Mouse (Mus musculus) lung, postnatal 36 days (tissue): ENCODE measurements at regions not wholly inside any gene's neighbourhood (a gene's known extent, or its start where the extent isn't known, plus 50 kb on each side); places are given as distances from the start of the nearest gene placed in this dataset.

Experiments
- DNase-seq: peaks from one replicate; pipeline ENCODE4 v3.0.0; 2022; ENCODE audit warnings: mixed read lengths

GRCm38 (mm10) chr13:72184116-72184845 is 220.8 kb upstream of the Irx1 start:
- DNase-seq: no peak

- DNase-seq: no peak
Measured at GRCm38 (mm10) chr13:72184846-72185118, 221.3 kb upstream of the Irx1 start.

- no peak for DNase-seq
Measured at GRCm38 (mm10) chr13:72195881-72196280, 232.4 kb upstream of the Irx1 start.

- peak; percentile 82 for DNase-seq
Measured at GRCm38 (mm10) chr13:72198341-72199105, 235.0 kb upstream of the Irx1 start.

- no peak for DNase-seq
Measured at GRCm38 (mm10) chr13:72209518-72209917, 246.0 kb upstream of the Irx1 start.

GRCm38 (mm10) chr13:72209946-72210456 is 246.5 kb upstream of the Irx1 start:
- no peak for DNase-seq

GRCm38 (mm10) chr13:72210474-72211309 is 247.2 kb upstream of the Irx1 start:
- DNase-seq: no peak

GRCm38 (mm10) chr13:72211716-72212115 is 248.2 kb upstream of the Irx1 start:
- peak; percentile 32 for DNase-seq

GRCm38 (mm10) chr13:72212747-72213146 is 249.2 kb upstream of the Irx1 start:
- no peak for DNase-seq

- no peak for DNase-seq
Measured at GRCm38 (mm10) chr13:72219329-72219728, 255.8 kb upstream of the Irx1 start.

GRCm38 (mm10) chr13:72227102-72227501 is 263.6 kb upstream of the Irx1 start:
- no peak for DNase-seq

- no peak for DNase-seq
Measured at GRCm38 (mm10) chr13:72231032-72231591, 267.6 kb upstream of the Irx1 start.

GRCm38 (mm10) chr13:72232080-72232479 is 268.6 kb upstream of the Irx1 start:
- DNase-seq: no peak

GRCm38 (mm10) chr13:72241919-72242318 is 278.4 kb upstream of the Irx1 start:
- no peak for DNase-seq

GRCm38 (mm10) chr13:72250419-72250818 is 286.9 kb upstream of the Irx1 start:
- DNase-seq: no peak

GRCm38 (mm10) chr13:72253242-72253641 is 289.7 kb upstream of the Irx1 start:
- DNase-seq: peak; percentile 1

- no peak for DNase-seq
Measured at GRCm38 (mm10) chr13:72258794-72259193, 295.3 kb upstream of the Irx1 start.

- no peak for DNase-seq
Measured at GRCm38 (mm10) chr13:72264416-72264815, 300.9 kb upstream of the Irx1 start.

GRCm38 (mm10) chr13:72265116-72265515 is 301.6 kb upstream of the Irx1 start:
- no peak for DNase-seq

GRCm38 (mm10) chr13:72265650-72266049 is 302.1 kb upstream of the Irx1 start:
- no peak for DNase-seq

- no peak for DNase-seq
Measured at GRCm38 (mm10) chr13:72266174-72266768, 302.7 kb upstream of the Irx1 start.

- no peak for DNase-seq
Measured at GRCm38 (mm10) chr13:72280343-72280742, 316.8 kb upstream of the Irx1 start.

- DNase-seq: no peak
Measured at GRCm38 (mm10) chr13:72280871-72281270, 317.3 kb upstream of the Irx1 start.
